Mouse (Mus musculus): Measurements from ENCODE around the gene Ednrb.

- TF ChIP-seq CTCF (IDR thresholded peaks at IDR 0.05; ENCODE audit: borderline replicate concordance, insufficient read depth, low read length): no peak
- no peak for TF ChIP-seq POLR2A (IDR thresholded peaks at IDR 0.05; ENCODE audit: low read depth, low read length)
Measured at GRCm38 (mm10) chr14:103797123-103797522, 47.1 kb downstream of the Ednrb start.
